Mouse (Mus musculus): ENCODE measurements around the gene Tada2b.

GRCm38 (mm10) chr5:36464709-36465661 lies 19.1 kb downstream of the Tada2b start, which contains the start of gene Grpel1:
- 0 out of 2 replicates have a peak, but pooled peaks have one; percentile 1 for TF ChIP-seq CTCF (IDR thresholded peaks at IDR 0.05; ENCODE audit: low read depth)
- no peak for TF ChIP-seq EP300 (IDR thresholded peaks at IDR 0.05; ENCODE audit: low read depth)
